Mouse (Mus musculus) forebrain, embryonic 10.5 days (tissue): Measurements from ENCODE around the gene Fam187b. TPM values are rescaled to one million over a fixed set of nuclear protein-coding genes. Genes with fewer than 3 reads are reported as not detected.

ENCODE experiments used
- DNase-seq: peaks from one replicate; pipeline ENCODE4 v3.0.0-alpha.2; 2017; ENCODE audit warnings: low spot score; ENCODE audit errors: extremely low spot score
- H3K27ac ChIP-seq: fragments of 300-500 bp; sonication (generic); 2 replicates; pipeline ENCODE4 v1.5.1; 2016; ENCODE audit warnings: mild to moderate bottlenecking
- H3K27me3 ChIP-seq: fragments of 300-500 bp; sonication (generic); 2 replicates; pipeline ENCODE4 v1.6.1; 2016; ENCODE audit warnings: mild to moderate bottlenecking; ENCODE audit not compliant: poor library complexity, severe bottlenecking
- H3K36me3 ChIP-seq: fragments of 300-500 bp; sonication (generic); replicated peaks from 2 replicates; pipeline ENCODE4 v1.6.1; 2016; ENCODE audit warnings: mild to moderate bottlenecking, moderate library complexity
- H3K4me1 ChIP-seq: fragments of 300-500 bp; sonication (generic); 2 replicates; pipeline ENCODE4 v1.6.1; 2016
- H3K4me3 ChIP-seq: fragments of 300-500 bp; sonication (generic); 2 replicates; pipeline ENCODE4 v1.5.1; 2016; ENCODE audit warnings: mild to moderate bottlenecking, moderate library complexity
- H3K9me3 ChIP-seq: fragments of 300-500 bp; sonication (generic); 2 replicates; pipeline ENCODE4 v1.6.1; 2016; ENCODE audit warnings: mild to moderate bottlenecking, moderate library complexity
- WGBS: fragments of 180-500 bp; shearing (Covaris S2); methylation state at CpG from one replicate; pipeline ENCODE4 v1.1.7; 2016; 5-methylcytosine and 5-hydroxymethylcytosine counted together
- polyA plus RNA-seq: library from polyadenylated mRNA; unstranded; fragments of >200 nt; fragmentation: Nextera tagmentation; extraction: Ambion mirVana; gene quantifications from 2 replicates; pipeline ENCODE4 v1.2.1, GENCODE M21; 2016

Fam187b gene
- polyA plus RNA-seq, 1 experiment from 2014 or later, result 2.1 TPM

DNA sequence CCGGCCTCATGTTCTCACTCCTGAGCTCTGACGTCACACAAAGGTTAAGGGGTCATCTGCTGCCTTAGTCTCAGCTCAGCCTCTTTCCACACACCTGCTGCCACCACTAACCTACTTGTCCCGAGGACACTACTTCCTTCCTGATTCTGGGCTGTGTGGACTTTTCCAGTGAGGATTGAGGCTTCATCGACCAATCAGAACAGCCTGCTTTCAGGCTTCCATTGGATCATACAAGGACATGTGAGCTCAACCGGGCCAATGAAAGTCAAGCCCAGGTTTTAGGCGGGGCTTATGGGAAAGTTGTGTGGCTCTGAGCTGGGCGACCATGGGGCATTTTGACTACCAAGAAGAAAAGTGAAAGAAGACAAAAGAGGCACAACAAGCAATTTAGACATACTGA lies 63.3 kb downstream of the Fam187b start:
- no peaks in the 10 kb centered on the region for H3K36me3 ChIP-seq
- H3K27me3 ChIP-seq, result peaks cover 19% of the 10 kb centered on the region
- no peak for DNase-seq
- H3K4me3 ChIP-seq, result no peak overlapping the region
- WGBS, result 87% methylated on average over 7 of the region's 7 CpGs
- H3K4me1 ChIP-seq, result peaks cover 6% of the 10 kb centered on the region
- no peak overlapping the region for H3K27ac ChIP-seq
- H3K9me3 ChIP-seq, result no peaks in the 10 kb centered on the region

DNA sequence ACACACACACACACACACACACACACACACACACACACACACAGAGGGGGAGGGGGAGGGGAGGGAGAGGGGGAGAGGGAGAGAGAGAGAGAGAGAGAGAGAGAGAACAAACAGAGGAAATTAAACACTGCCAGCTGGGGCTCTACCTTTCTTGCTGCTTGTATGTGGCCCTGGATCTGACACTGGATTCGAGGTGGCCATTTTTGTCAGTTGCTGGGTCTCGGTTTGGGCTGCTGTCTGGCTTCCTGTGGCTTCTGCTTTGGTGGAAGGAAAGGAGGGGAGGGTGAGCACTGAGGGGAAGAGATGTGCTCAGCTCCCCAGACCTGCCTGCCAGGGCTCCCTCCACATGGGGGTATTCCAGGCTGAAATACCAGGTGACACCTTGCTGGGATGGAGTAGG lies 64.1 kb downstream of the Fam187b start:
- DNase-seq, result no peak
- Histone ChIP-seq H3K4me3 (no peak overlapping the region), H3K36me3 (no peaks in the 10 kb centered on the region), H3K27ac (no peak overlapping the region), H3K4me1 (peaks cover 13% of the 10 kb centered on the region), H3K27me3 (peaks cover 27% of the 10 kb centered on the region), H3K9me3 (no peaks in the 10 kb centered on the region)
- WGBS, result 75% methylated on average over 2 of the region's 2 CpGs

- Histone ChIP-seq H3K27me3 (peaks cover 40% of the 10 kb centered on the region), H3K9me3 (no peaks in the 10 kb centered on the region), H3K36me3 (no peaks in the 10 kb centered on the region), H3K4me3 (no peak overlapping the region), H3K27ac (no peak overlapping the region), H3K4me1 (peaks cover 13% of the 10 kb centered on the region)
- no peak for DNase-seq
- WGBS, result 92% methylated on average over 4 of the region's 4 CpGs
Observed at GRCm38 (mm10) chr7:31039011-31039410, 65.4 kb downstream of the Fam187b start.

Other genes starting within 250 kb of the Fam187b start
- gene Tmem147, start 244.2 kb upstream of the Fam187b start, polyA plus RNA-seq, result 154 and 158 TPM in 2 replicates
- gene Gapdhs, start 230.1 kb upstream of the Fam187b start, polyA plus RNA-seq, result 0.16 and 0.48 TPM in 2 replicates
- 0.73 and 1.0 TPM in 2 replicates for gene Sbsn, start 222.3 kb upstream of the Fam187b start, polyA plus RNA-seq
- gene Dmkn, start 210.0 kb upstream of the Fam187b start, polyA plus RNA-seq, result not detected in 2 replicates
- not detected in 2 replicates for gene Krtdap, start 185.9 kb upstream of the Fam187b start, polyA plus RNA-seq
- gene Ffar2, start 150.0 kb upstream of the Fam187b start, polyA plus RNA-seq, result not detected in 2 replicates
- gene Ffar3, start 117.6 kb upstream of the Fam187b start, polyA plus RNA-seq, result not detected in 2 replicates
- not detected in 2 replicates for gene Ffar1, start 112.2 kb upstream of the Fam187b start, polyA plus RNA-seq
- not detected in 2 replicates for gene Cd22, start 93.4 kb upstream of the Fam187b start, polyA plus RNA-seq
- gene Mag, start 58.9 kb upstream of the Fam187b start, polyA plus RNA-seq, result 0.35 and 0.38 TPM in 2 replicates
- not detected in 2 replicates for gene Hamp2, start 49.1 kb upstream of the Fam187b start, polyA plus RNA-seq
- gene Hamp, start 29.8 kb upstream of the Fam187b start, polyA plus RNA-seq, result not detected in 2 replicates
- 24.1 and 25.6 TPM in 2 replicates for gene Usf2, start 17.0 kb upstream of the Fam187b start, polyA plus RNA-seq
- 41.9 and 45.9 TPM in 2 replicates for gene Lsr, start 326 bp upstream of the Fam187b start, polyA plus RNA-seq
- gene Fxyd5, start 68.7 kb downstream of the Fam187b start, polyA plus RNA-seq, result 10.2 and 10.4 TPM in 2 replicates
- gene Fxyd7, start 77.7 kb downstream of the Fam187b start, polyA plus RNA-seq, result 0.36 and 1.1 TPM in 2 replicates
- gene Fxyd1, start 83.4 kb downstream of the Fam187b start, polyA plus RNA-seq, result 2.2 and 2.5 TPM in 2 replicates
- 0.58 and 0.68 TPM in 2 replicates for gene Lgi4, start 85.6 kb downstream of the Fam187b start, polyA plus RNA-seq
- 1.9 and 2.8 TPM in 2 replicates for gene Fxyd3, start 102.9 kb downstream of the Fam187b start, polyA plus RNA-seq
- 1.4 and 1.9 TPM in 2 replicates for gene Hpn, start 141.5 kb downstream of the Fam187b start, polyA plus RNA-seq
- 0.25 and 0.55 TPM in 2 replicates for gene Scn1b, start 153.2 kb downstream of the Fam187b start, polyA plus RNA-seq
- 74.5 and 79.7 TPM in 2 replicates for gene Gramd1a, start 182.1 kb downstream of the Fam187b start, polyA plus RNA-seq